Mouse (Mus musculus): ENCODE results near the gene Anks1.

DNA sequence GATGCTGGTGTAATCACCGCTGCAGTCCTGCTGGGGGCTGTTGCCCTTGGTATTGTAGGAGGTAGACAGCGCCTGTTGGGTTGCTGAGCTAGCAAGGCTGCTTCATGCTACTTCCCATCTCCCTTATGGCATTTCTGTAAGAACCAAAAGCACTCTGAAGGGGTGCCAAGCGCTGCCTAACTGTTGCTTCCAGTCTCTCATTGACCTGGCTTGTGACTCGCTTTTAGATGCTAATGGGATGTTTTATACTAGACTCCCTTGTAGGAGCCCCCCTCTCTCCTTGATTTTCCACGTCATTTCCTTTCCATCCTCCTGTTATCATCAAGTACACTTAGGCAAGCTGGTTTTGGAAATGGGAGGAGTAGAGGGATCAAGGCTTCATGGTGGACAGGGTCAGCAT lies 60.8 kb downstream of the Anks1 start:
- no peak for TF ChIP-seq POLR2AphosphoS5 (IDR thresholded peaks at IDR 0.05; ENCODE audit: insufficient replicate concordance, low read depth, low read length)
- TF ChIP-seq CTCF (IDR thresholded peaks at IDR 0.05; ENCODE audit: low read depth, low read length): no peak
- TF ChIP-seq TAL1 (conservative IDR thresholded peaks at IDR 0.05; ENCODE audit: low read depth, low read length): no peak
